Mouse (Mus musculus) cerebellum, adult 2 months (tissue): ENCODE data around the gene Rock2.

ENCODE experiments used
- CTCF ChIP-seq: fragments of 200-500 bp; IDR thresholded peaks from 2 replicates; pipeline ENCODE4 v1.5.1; 2011; ENCODE audit warnings: low read depth, mild to moderate bottlenecking, control low read depth, low read length, moderate library complexity, borderline replicate concordance; ENCODE audit not compliant: insufficient read depth
- POLR2A ChIP-seq: fragments of 200-500 bp; IDR thresholded peaks from 2 replicates; pipeline ENCODE4 v1.6.1; 2011; ENCODE audit warnings: low read length, control low read depth, borderline replicate concordance; ENCODE audit not compliant: insufficient read depth

DNA sequence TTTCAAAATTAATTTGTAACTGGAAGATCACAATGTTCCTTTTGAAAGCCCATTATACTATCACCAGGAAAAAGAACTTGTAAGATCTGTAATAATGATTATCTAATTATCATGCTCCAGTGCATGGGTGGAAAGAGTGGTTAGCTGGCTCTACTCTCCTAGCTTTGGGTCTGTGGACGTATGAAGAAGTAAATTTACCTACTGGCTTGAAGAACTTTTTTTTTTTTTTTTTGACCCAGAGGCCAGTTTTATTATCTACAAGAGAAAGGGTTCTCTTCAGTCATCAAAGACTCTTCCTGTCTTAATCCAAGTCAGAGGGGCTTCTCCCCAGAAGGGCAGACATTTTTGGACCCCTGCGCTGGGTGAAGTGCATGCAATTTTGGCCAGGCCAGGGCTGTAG is 1.7 kb upstream of the Rock2 start:
- TF ChIP-seq POLR2A = no peak
- TF ChIP-seq CTCF = no peak
